Mouse (Mus musculus): ENCODE data around the gene Stxbp3. TPM values are rescaled to one million over a fixed set of nuclear protein-coding genes. Genes with fewer than 3 reads are reported as not detected.

Gene Stxbp3
- polyA plus RNA-seq, 1 experiment: 0.74 TPM

GRCm38 (mm10) chr3:108781884-108782270, 58.4 kb downstream of the Stxbp3 start:
- TF ChIP-seq GATA1 (IDR thresholded peaks at IDR 0.05; ENCODE audit: low read length) (no peak), TAL1 (IDR thresholded peaks at IDR 0.05; ENCODE audit: low read length) (no peak)
- Histone ChIP-seq H3K4me3 (replicated peaks) (no peak overlapping the region), H3K9me3 (ENCODE audit: control insufficient read depth, low read length) (no peaks in the 10 kb centered on the region), H3K4me1 (ENCODE audit: control insufficient read depth) (no peaks in the 10 kb centered on the region; the same call in 1 of the 2 replicates), H3K27me3 (ENCODE audit: control insufficient read depth) (no peaks in the 10 kb centered on the region), H3K36me3 (ENCODE audit: control insufficient read depth) (no peaks in the 10 kb centered on the region)

DNA sequence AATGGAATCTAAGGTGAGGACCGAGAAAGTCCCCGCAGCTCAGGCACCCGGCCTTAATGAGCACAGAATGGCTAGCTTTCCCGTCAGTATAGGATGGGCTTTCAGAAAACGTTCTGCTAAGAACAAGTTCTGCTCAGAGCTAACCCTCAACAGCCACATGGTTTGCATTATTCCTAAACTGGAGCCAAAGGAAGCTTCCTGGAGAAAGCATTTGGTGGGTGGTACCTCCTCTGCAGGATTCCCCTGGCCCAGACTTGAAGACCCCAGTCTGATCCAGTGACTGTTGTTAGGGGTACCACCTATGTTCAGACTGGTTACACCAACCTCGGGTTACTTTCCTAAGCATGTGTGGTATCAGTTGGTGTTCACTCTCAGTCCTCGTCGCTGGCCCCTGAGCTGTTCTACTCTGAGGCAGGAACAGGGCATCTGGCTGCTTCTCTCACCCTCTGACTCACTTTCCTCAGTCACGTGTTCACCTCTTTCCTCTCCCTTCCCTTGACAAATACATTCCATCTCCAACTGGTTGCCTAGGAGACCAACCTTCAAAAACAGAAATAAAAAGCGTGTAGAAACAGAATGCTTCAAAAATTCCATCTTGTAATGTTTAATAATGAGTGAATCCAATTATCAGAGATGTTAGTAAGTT, 59.0 kb downstream of the Stxbp3 start:
- no peaks in the 10 kb centered on the region for H3K9me3 ChIP-seq (ENCODE audit: control insufficient read depth, low read length)
- TF ChIP-seq TAL1 (IDR thresholded peaks at IDR 0.05; ENCODE audit: low read length) (no peak), GATA1 (IDR thresholded peaks at IDR 0.05; ENCODE audit: low read length) (no peak)
- H3K27me3 ChIP-seq (ENCODE audit: control insufficient read depth): no peaks in the 10 kb centered on the region
- no peaks in the 10 kb centered on the region; the same call in 1 of the 2 replicates for H3K4me1 ChIP-seq (ENCODE audit: control insufficient read depth)
- no peak overlapping the region for H3K4me3 ChIP-seq (replicated peaks)
- no peaks in the 10 kb centered on the region for H3K36me3 ChIP-seq (ENCODE audit: control insufficient read depth)

GRCm38 (mm10) chr3:108778761-108779540, 61.4 kb downstream of the Stxbp3 start:
- TF ChIP-seq TAL1 (IDR thresholded peaks at IDR 0.05; ENCODE audit: low read length) (no peak), GATA1 (IDR thresholded peaks at IDR 0.05; ENCODE audit: low read length) (no peak)
- Histone ChIP-seq H3K27me3 (ENCODE audit: control insufficient read depth) (no peaks in the 10 kb centered on the region; the same call in 1 of the 2 replicates), H3K36me3 (ENCODE audit: control insufficient read depth) (no peaks in the 10 kb centered on the region), H3K4me3 (replicated peaks) (no peak overlapping the region), H3K9me3 (ENCODE audit: control insufficient read depth, low read length) (no peaks in the 10 kb centered on the region), H3K4me1 (ENCODE audit: control insufficient read depth) (peaks cover 4% of the 10 kb centered on the region; the same call in 1 of the 2 replicates)

DNA sequence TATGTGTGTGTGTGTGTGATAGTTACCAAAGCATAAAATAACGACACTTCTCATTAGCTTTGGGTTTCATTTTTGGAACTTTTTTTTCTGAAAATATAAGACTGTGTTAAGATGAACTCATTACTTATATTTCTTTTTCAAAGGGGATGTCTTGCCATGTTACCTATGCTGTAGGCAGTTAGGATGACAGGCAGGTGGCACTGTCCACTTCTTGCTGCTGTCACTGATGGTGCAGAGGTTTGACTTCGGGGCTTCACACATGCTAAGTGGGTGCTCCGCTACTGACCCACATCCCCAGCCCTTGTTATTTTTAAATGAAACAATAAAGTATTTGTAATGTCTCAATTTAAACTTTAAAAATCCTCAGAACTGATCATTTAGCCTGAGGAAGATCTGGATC, 67.5 kb downstream of the Stxbp3 start:
- H3K27me3 ChIP-seq (ENCODE audit: control insufficient read depth): peaks cover 4% of the 10 kb centered on the region
- TF ChIP-seq GATA1 (IDR thresholded peaks at IDR 0.05; ENCODE audit: low read length): no peak
- no peak for TF ChIP-seq TAL1 (IDR thresholded peaks at IDR 0.05; ENCODE audit: low read length)

DNA sequence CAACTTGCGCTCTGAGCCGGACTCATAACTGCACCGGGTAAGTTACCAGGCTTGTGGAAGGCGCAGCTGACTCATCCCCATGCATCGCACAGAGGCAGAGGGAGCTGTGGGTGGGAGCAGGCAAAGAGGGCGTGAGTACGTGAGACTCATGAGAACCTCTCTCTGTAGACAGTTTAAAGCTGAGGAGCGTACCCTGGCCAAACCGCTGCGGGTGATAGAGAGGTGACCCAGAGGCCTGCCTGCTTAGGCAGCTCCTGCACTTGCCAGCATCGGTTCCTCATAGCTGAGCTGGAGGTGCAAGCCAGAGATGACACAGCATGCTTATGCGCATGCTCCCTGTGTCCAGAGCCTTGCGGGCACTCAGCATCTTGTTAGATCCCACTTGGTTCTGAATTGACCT, 68.1 kb downstream of the Stxbp3 start:
- peaks cover 4% of the 10 kb centered on the region for H3K27me3 ChIP-seq (ENCODE audit: control insufficient read depth)
- no peaks in the 10 kb centered on the region for H3K9me3 ChIP-seq (ENCODE audit: control insufficient read depth, low read length)
- TF ChIP-seq TAL1 (IDR thresholded peaks at IDR 0.05; ENCODE audit: low read length): no peak
- no peak for TF ChIP-seq GATA1 (IDR thresholded peaks at IDR 0.05; ENCODE audit: low read length)
- no peak overlapping the region for H3K4me3 ChIP-seq (replicated peaks)
- H3K4me1 ChIP-seq (ENCODE audit: control insufficient read depth): peaks cover 11% of the 10 kb centered on the region
- no peaks in the 10 kb centered on the region for H3K36me3 ChIP-seq (ENCODE audit: control insufficient read depth)

More for the DNA sequence above, 67.5 kb downstream of the Stxbp3 start:
- peaks cover 11% of the 10 kb centered on the region for H3K4me1 ChIP-seq (ENCODE audit: control insufficient read depth)
- H3K36me3 ChIP-seq (ENCODE audit: control insufficient read depth): no peaks in the 10 kb centered on the region
- no peaks in the 10 kb centered on the region for H3K9me3 ChIP-seq (ENCODE audit: control insufficient read depth, low read length)
- no peak overlapping the region for H3K4me3 ChIP-seq (replicated peaks)

GRCm38 (mm10) chr3:108770725-108771368, 69.5 kb downstream of the Stxbp3 start:
- Histone ChIP-seq H3K36me3 (ENCODE audit: control insufficient read depth) (no peaks in the 10 kb centered on the region), H3K27me3 (ENCODE audit: control insufficient read depth) (peaks cover 12% of the 10 kb centered on the region), H3K4me3 (replicated peaks) (no peak overlapping the region), H3K4me1 (ENCODE audit: control insufficient read depth) (peaks cover 11% of the 10 kb centered on the region), H3K9me3 (ENCODE audit: control insufficient read depth, low read length) (no peaks in the 10 kb centered on the region)
- TF ChIP-seq GATA1 (IDR thresholded peaks at IDR 0.05; ENCODE audit: low read length) (no peak), TAL1 (IDR thresholded peaks at IDR 0.05; ENCODE audit: low read length) (no peak)

DNA sequence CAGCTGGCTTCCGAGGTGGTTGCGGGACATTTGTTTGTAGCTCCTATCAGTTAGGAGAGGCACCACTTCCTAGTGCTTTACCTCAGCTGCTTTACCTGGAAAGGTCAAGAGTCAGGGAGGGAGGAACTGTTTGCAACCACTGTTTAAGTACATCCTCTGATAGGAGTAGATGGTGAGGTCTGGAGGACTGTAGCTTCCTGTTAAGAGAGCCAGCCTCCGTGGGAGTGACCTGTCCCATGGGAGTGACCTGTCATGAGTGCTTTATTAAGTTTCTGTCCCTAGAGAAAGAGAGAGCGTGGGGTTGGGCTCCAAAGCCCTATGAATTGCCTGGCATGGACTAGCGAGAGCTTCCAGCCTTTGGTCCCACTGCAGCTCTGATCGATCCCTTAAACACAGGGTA, 70.8 kb downstream of the Stxbp3 start:
- Histone ChIP-seq H3K9me3 (ENCODE audit: control insufficient read depth, low read length) (no peaks in the 10 kb centered on the region), H3K36me3 (ENCODE audit: control insufficient read depth) (no peaks in the 10 kb centered on the region), H3K4me1 (ENCODE audit: control insufficient read depth) (peaks cover 11% of the 10 kb centered on the region), H3K4me3 (replicated peaks) (no peak overlapping the region), H3K27me3 (ENCODE audit: control insufficient read depth) (peaks cover 21% of the 10 kb centered on the region)
- TF ChIP-seq TAL1 (IDR thresholded peaks at IDR 0.05; ENCODE audit: low read length) (no peak), GATA1 (IDR thresholded peaks at IDR 0.05; ENCODE audit: low read length) (no peak)

DNA sequence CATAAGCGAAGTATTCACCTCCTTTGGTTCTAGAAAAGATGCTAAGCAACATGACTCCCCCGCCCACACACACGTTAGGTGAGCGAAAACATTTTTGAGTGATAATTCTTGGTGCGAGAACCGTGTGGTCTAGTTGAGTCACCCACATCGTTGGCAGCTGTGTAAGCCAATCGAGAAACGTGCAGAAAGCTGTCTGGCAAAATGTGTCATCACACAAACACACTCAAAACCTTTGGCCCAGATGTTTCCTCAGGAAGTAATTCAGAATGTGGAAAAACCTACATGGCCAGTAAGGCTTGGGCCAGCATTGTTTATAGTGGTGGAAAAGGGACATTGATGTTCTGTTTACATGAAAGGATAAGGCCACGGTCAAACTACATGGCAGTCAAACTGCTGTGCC, 72.9 kb downstream of the Stxbp3 start:
- TF ChIP-seq GATA1 (IDR thresholded peaks at IDR 0.05; ENCODE audit: low read length): no peak
- no peak for TF ChIP-seq TAL1 (IDR thresholded peaks at IDR 0.05; ENCODE audit: low read length)
- Histone ChIP-seq H3K9me3 (ENCODE audit: control insufficient read depth, low read length) (no peaks in the 10 kb centered on the region), H3K4me3 (replicated peaks) (no peak overlapping the region), H3K27me3 (ENCODE audit: control insufficient read depth) (peaks cover 31% of the 10 kb centered on the region), H3K4me1 (ENCODE audit: control insufficient read depth) (peaks cover 8% of the 10 kb centered on the region), H3K36me3 (ENCODE audit: control insufficient read depth) (no peaks in the 10 kb centered on the region)

- Histone ChIP-seq H3K4me3 (replicated peaks) (no peak overlapping the region), H3K4me1 (ENCODE audit: control insufficient read depth) (peaks cover 9% of the 10 kb centered on the region), H3K27me3 (ENCODE audit: control insufficient read depth) (peaks cover 33% of the 10 kb centered on the region)
Measured at GRCm38 (mm10) chr3:108766943-108767342, 73.4 kb downstream of the Stxbp3 start.

More at GRCm38 (mm10) chr3:108766943-108767342, 73.4 kb downstream of the Stxbp3 start:
- Histone ChIP-seq H3K36me3 (ENCODE audit: control insufficient read depth) (no peaks in the 10 kb centered on the region), H3K9me3 (ENCODE audit: control insufficient read depth, low read length) (no peaks in the 10 kb centered on the region)
- TF ChIP-seq GATA1 (IDR thresholded peaks at IDR 0.05; ENCODE audit: low read length): no peak
- TF ChIP-seq TAL1 (IDR thresholded peaks at IDR 0.05; ENCODE audit: low read length): no peak

All from erythroblast, embryonic 14.5 days (primary cell).